Mouse (Mus musculus): ENCODE data around the gene Il20.

The Il20 gene

DNA sequence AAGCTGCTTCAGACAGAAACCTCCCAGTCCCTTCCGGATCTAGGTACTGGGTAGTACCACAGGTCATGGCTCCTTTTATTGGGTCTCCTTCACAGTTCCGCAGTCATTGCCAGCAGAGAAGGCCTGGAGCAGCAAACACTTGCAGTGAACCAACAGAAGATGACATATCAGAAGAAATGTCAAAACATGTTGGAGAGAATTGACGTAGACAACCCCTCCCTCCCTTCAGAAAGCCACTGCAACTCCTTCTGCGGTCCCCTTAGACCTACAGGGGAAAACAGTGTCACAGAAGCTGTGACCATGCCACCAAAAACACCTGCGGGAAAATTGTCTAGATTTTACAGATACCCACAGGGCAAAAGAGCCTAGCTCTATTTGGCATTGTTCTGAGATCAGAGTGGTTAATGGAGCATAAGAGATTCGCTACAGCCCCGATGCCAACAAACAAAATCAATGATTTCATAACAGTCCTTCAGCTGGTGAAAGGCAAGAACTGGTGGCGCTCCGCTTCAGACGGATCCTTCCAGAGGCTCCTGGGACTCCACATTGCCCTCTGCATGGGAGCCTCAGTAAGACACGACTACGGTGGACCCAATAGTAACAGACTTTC is at the start of gene Il20:
Il20 (minus strand) TSS at position 51 of the 610 bp plus-strand sequence.
- in situ Hi-C loops (cut with MboI; ENCODE audit: low pct_unique_long_range_greater_than_20kb in 1 of 2, low sequenced_read_pairs in 2 of 2, unreplicated experiment in 1 of 2): no loop called here

- in situ Hi-C loops (cut with MboI; ENCODE audit: low pct_unique_long_range_greater_than_20kb in 1 of 2, low sequenced_read_pairs in 2 of 2, unreplicated experiment in 1 of 2): no loop called here
These were observed 35.7 kb upstream of the Il20 start for GRCm38 (mm10) chr1:130946920-130947319.

GRCm38 (mm10) chr1:130941801-130942200 is 30.6 kb upstream of the Il20 start:
- in situ Hi-C loops (cut with MboI; ENCODE audit: low pct_unique_long_range_greater_than_20kb in 1 of 2, low sequenced_read_pairs in 2 of 2, unreplicated experiment in 1 of 2): no loop called here

- in situ Hi-C loops (cut with MboI; ENCODE audit: low pct_unique_long_range_greater_than_20kb in 1 of 2, low sequenced_read_pairs in 2 of 2, unreplicated experiment in 1 of 2): no loop called here
These were observed 28.9 kb upstream of the Il20 start, which contains the start of gene Il19 for GRCm38 (mm10) chr1:130940065-130940687. TSS of gene Il19 (minus strand) at chr1:130940115.

DNA sequence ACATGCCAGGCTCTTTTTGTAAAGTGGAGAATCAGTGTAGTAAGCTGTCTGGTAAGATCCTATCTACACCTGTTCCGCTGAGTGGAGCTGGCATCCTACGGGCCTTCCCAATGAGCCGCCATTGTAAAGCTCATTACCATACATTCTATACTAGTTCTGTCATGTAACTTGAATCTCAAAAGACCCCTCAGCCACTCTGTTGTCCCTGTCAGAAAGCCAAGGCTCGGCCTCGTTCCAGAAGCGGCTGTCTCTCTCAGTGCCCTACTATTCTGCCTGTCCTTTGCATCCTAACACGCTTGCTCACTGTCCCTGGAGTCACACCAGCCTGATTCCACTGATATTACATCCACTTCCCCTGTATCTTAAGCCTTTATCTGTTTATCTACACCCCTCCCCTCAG is 26.9 kb upstream of the Il20 start:
- in situ Hi-C loops (cut with MboI; ENCODE audit: low pct_unique_long_range_greater_than_20kb in 1 of 2, low sequenced_read_pairs in 2 of 2, unreplicated experiment in 1 of 2): no loop called here

- in situ Hi-C loops (cut with MboI; ENCODE audit: low pct_unique_long_range_greater_than_20kb in 1 of 2, low sequenced_read_pairs in 2 of 2, unreplicated experiment in 1 of 2): no loop called here
These were observed 25.9 kb upstream of the Il20 start for GRCm38 (mm10) chr1:130937170-130937569.

DNA sequence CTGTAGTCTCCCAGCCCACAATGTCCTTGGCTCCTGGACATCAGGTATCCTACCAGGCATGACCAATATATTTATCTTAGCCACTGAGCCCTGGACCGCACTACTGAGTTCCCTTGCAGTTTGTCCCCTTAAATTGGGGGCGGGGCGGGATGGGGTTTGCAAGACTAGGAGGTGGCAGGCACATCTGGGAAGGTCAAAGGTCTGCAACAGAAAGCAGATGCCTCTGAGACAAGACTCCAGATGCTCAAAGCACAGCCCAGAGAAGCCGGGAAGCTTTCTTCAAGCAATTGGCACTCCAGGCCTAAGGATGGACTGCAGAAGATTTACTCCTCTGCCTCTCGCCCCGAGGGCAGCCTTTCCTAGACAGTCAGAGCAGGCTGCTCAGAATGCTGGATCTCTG is 25.1 kb upstream of the Il20 start:
- in situ Hi-C loops (cut with MboI; ENCODE audit: low pct_unique_long_range_greater_than_20kb in 1 of 2, low sequenced_read_pairs in 2 of 2, unreplicated experiment in 1 of 2): no loop called here

- in situ Hi-C loops (cut with MboI; ENCODE audit: low pct_unique_long_range_greater_than_20kb in 1 of 2, low sequenced_read_pairs in 2 of 2, unreplicated experiment in 1 of 2): no loop called here
These were observed 15.2 kb upstream of the Il20 start for GRCm38 (mm10) chr1:130926484-130926883.

GRCm38 (mm10) chr1:130918323-130918980 is 7.2 kb upstream of the Il20 start:
- in situ Hi-C loops (cut with MboI; ENCODE audit: low pct_unique_long_range_greater_than_20kb in 1 of 2, low sequenced_read_pairs in 2 of 2, unreplicated experiment in 1 of 2): no loop called here

DNA sequence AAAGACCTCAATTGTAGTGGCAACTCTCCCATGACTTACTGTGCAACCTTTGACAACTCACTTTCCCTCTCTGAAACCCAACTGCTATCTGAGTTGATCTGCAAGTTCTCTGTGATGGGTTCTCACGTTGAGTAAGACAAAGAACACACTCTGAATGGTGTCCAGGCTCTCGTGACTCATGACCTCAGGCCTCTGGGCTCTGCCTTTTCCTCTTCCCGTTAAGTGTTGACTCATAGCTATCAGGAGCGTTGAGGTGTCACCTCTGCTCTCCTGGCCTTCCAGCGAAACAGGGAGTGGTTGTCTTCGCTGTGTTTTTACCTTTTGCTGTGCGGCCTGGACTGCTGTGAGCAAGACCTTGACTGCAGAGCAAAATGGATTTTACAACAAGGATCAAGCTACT is 8.7 kb downstream of the Il20 start:
- in situ Hi-C loops (cut with MboI; ENCODE audit: low pct_unique_long_range_greater_than_20kb in 1 of 2, low sequenced_read_pairs in 2 of 2, unreplicated experiment in 1 of 2): no loop called here

DNA sequence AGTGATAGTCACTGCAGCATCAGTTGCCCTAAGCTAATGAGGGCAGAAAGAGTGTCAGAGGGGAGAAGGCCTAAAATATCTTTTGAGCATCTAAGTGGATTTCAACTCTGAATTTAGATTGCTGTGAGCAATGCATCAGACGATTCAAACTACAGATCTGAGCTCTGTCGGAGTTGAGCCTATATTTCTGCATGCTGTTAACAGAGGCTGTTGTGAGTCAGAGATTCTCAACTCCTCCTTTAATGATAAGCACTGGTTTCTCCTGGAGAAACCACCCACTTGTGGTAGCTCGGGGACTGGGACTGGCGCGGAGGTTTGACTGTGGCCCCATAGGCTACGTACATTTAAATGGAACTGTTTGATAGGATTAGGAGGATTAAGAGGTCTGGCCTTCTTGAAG is 16.8 kb downstream of the Il20 start:
- in situ Hi-C loops (cut with MboI; ENCODE audit: low pct_unique_long_range_greater_than_20kb in 1 of 2, low sequenced_read_pairs in 2 of 2, unreplicated experiment in 1 of 2): loop anchor here (25.0 kb wide), 1 partner anchor 368 kb away; no protein-coding TSS in a partner anchor

DNA sequence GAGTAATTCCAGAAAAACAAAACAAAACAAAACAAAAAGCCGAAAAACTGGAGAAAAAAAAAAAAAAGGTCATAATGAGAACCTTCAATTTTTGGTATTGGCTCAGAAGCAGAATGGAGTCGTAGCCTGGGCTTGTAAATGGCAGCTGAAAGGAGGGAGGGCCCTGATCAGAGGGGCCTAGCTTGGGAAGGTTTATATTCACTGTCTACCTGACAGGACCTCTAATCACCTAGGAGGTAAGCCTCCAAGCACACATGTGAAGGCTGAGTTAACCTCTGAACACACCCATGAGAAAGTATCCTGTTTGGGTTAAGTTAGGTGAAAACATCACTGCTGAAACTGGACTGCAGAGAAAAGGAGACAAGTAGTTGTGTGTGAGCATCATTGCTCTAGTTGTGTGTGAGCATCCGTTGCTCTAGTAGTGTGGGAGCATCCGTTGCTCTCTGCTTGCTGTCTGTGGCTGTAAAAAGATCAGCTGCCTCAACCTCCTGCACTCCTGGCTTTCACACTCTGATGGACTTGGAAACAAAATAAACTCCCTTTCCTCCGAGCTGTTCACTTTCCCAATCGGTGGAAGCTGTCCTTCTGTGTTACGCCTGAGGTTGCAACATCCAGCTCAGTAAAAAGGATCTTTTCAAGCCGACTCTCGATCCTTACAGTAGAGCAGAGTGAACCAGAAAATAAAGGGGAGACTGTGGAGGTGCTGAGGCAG is 17.8 kb downstream of the Il20 start:
- in situ Hi-C loops (cut with MboI; ENCODE audit: low pct_unique_long_range_greater_than_20kb in 1 of 2, low sequenced_read_pairs in 2 of 2, unreplicated experiment in 1 of 2): loop anchor here (25.0 kb wide), 1 partner anchor 369 kb away; no protein-coding TSS in a partner anchor

DNA sequence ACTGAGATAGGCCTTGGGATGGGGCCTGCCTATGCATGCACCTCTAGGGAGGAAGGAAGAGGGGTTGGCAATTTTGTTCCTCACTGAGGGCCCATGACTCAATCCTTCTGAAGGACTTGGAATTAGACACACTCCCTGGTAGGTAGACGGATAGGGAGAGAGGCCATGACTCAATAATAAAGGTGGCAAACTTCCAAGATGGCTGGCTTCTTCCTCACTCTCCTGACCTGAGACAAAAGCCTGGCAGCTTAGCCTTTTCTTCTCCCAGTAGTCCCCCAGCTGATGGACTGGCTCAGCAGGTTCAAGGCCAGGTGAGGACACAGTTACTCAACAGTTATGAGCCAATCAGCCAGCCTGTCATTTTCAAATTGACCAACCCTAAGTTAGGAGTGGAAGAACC is 18.8 kb downstream of the Il20 start:
- in situ Hi-C loops (cut with MboI; ENCODE audit: low pct_unique_long_range_greater_than_20kb in 1 of 2, low sequenced_read_pairs in 2 of 2, unreplicated experiment in 1 of 2): loop anchor here (25.0 kb wide), 1 partner anchor 370 kb away; no protein-coding TSS in a partner anchor

DNA sequence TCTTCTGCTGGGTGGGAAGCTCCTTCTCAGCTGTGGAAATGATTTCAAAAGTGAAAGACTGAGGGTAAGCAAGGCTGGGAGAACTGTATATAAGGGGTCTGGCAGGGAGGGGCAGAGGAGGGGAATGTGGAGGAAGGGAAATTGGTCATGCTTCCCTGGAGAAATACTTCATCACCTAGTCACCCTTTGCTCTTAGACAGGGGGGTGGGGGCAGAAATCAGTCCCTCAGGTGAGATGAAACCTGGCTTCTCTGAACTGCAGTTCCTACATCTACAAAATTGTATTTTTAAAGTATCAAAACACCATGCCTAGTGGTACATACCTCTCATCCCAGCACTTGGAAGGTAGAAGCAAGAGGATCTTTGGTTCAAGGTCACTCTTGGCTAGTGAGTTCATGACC is 23.9 kb downstream of the Il20 start, which contains the start of gene Il24:
Il24 (minus strand) TSS at position 101 of the 400 bp plus-strand sequence.
- in situ Hi-C loops (cut with MboI; ENCODE audit: low pct_unique_long_range_greater_than_20kb in 1 of 2, low sequenced_read_pairs in 2 of 2, unreplicated experiment in 1 of 2): loop anchor here (10.0 to 25.0 kb wide), 2 partner anchors 167 to 375 kb away; no protein-coding TSS in a partner anchor

GRCm38 (mm10) chr1:130883146-130883545 is 28.1 kb downstream of the Il20 start:
- in situ Hi-C loops (cut with MboI; ENCODE audit: low pct_unique_long_range_greater_than_20kb in 1 of 2, low sequenced_read_pairs in 2 of 2, unreplicated experiment in 1 of 2): loop anchor here (10.0 to 25.0 kb wide), 2 partner anchors 172 to 379 kb away; no protein-coding TSS in a partner anchor

- in situ Hi-C loops (cut with MboI; ENCODE audit: low pct_unique_long_range_greater_than_20kb in 1 of 2, low sequenced_read_pairs in 2 of 2, unreplicated experiment in 1 of 2): loop anchor here (10.0 to 25.0 kb wide), 2 partner anchors 175 to 382 kb away; no protein-coding TSS in a partner anchor
These were observed 31.3 kb downstream of the Il20 start for GRCm38 (mm10) chr1:130879927-130880326.

DNA sequence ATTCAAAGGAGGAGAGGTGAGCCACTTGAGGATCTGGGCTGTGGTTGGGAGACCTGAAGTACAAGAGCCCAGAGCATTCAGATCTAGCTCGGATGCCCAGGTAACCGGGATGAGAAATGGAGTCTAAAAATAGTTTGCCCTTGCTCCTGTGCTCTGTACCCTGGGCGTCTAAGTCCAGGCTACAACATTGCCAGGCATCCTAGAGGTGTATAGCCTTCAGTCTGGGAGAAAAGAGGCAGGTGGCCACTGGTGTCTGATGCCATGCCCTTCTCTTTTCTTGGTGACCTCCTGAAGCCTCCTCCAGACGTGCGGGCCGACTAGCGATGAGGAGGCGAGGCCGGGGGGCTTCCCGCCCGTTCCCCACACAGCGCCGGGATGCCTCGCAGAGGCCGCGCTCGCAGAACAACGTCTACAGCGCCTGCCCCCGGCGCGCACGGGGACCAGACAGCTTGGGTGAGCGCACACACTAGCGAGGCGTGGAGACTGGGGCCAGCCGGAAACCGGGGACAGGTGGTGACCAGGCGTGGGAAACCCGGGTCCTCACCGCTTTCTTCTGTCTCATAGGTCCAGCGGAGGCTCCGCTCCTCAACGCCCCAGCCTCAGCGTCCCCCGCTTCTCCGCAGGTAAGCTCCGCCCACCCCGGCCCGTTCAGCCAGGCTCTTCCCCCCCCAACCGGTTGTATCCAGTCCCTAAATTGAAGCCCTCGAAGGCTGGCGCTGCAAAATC is 33.2 kb downstream of the Il20 start:
- in situ Hi-C loops (cut with MboI; ENCODE audit: low pct_unique_long_range_greater_than_20kb in 1 of 2, low sequenced_read_pairs in 2 of 2, unreplicated experiment in 1 of 2): loop anchor here (25.0 kb wide), 1 partner anchor 384 kb away; no protein-coding TSS in a partner anchor

DNA sequence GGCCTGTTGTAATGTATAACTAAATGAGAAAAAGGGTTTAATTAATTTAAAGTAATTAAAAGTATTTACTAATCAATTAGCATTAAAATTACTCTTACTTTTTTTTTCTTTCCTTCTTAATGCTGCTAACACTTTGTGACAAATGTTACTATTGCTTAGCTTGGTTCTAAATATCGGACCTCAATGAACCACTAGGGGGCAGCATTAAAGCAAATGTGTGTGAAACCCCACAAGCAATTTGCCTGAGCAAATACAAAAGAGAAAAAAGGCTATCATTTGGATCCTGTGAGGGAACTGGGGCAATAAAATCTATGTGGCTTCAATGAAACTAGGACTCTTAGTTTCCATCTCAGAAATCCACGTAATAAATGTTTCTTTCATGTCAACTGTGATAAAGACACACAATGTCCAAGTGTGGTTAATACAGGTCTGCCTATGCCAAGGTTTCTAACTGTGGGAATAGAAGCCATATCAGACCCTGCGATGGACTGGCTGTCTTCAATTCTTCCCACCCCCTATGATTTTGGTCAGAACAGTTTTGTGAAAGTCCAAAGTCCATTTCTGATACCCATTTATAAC is 34.2 kb downstream of the Il20 start:
- in situ Hi-C loops (cut with MboI; ENCODE audit: low pct_unique_long_range_greater_than_20kb in 1 of 2, low sequenced_read_pairs in 2 of 2, unreplicated experiment in 1 of 2): loop anchor here (25.0 kb wide), 1 partner anchor 385 kb away; no protein-coding TSS in a partner anchor
